Mouse (Mus musculus): ENCODE measurements around the gene Gm34653.

DNA sequence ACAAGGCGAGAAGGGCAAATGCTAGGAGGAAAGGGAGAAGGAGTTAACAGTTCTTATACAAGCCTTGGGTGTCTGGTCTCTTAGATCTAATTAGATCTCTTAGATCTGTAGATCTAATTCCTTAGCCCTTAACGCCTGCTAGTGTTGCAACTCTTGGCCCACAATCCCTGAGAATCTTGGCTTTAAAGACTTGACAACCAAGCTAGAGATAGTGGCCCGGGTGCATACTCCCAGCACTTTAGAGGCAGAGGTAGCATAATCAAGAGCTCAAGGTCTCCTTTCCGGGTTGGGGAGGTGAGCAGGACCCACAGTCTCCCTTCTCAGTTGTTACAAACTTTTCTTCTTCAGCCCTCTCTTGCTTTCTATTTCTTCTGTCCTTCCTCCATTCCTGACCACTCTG lies 5.2 kb upstream of the Gm34653 start:
- TF ChIP-seq SIN3A (IDR thresholded peaks at IDR 0.05; ENCODE audit: low read length), result no peak
- no peak for TF ChIP-seq EP300 (IDR thresholded peaks at IDR 0.05; ENCODE audit: low read length)
- TF ChIP-seq MXI1 (IDR thresholded peaks at IDR 0.05; ENCODE audit: low read depth, low read length), result no peak
- TF ChIP-seq E2F4 (IDR thresholded peaks at IDR 0.05; ENCODE audit: insufficient replicate concordance, low read depth, low read length), result no peak
- no peak for TF ChIP-seq CTCF (conservative IDR thresholded peaks at IDR 0.05 in 1 of 2, IDR thresholded peaks at IDR 0.05 in 1 of 2; ENCODE audit: low read depth in 2 of 2, low read length in 2 of 2)
- no peak for TF ChIP-seq ZC3H11A (IDR thresholded peaks at IDR 0.05; ENCODE audit: low read depth, low read length)
- TF ChIP-seq MYC (IDR thresholded peaks at IDR 0.05; ENCODE audit: low read depth, low read length), result no peak
- TF ChIP-seq POLR2A (IDR thresholded peaks at IDR 0.05; ENCODE audit: low read depth, low read length), result no peak
- no peak for TF ChIP-seq POLR2AphosphoS2 (IDR thresholded peaks at IDR 0.05; ENCODE audit: low read depth, low read length)
